Mouse (Mus musculus): ENCODE measurements around the gene Ky. TPM values are rescaled to one million over a fixed set of nuclear protein-coding genes. Genes with fewer than 3 reads are reported as not detected.
A peak's percentile ranks its signal among the peaks of the same experiment; 100 is the strongest.

The Ky gene
- polyA plus RNA-seq, 1 experiment, result 2.1 TPM

GRCm38 (mm10) chr9:102502015-102502633, 3.4 kb upstream of the Ky start:
- TF ChIP-seq POLR2A (IDR thresholded peaks at IDR 0.05; ENCODE audit: low read depth, low read length), result no peak
- TF ChIP-seq CTCF (IDR thresholded peaks at IDR 0.05; ENCODE audit: extremely low read depth, insufficient read length, insufficient replicate concordance, low read depth, low read length), result no peak
- Histone ChIP-seq H3K27ac (ENCODE audit: insufficient read depth, low read depth, low read length) (no peak overlapping the region), H3K27me3 (ENCODE audit: control insufficient read depth, insufficient read depth, low read length) (no peaks in the 10 kb centered on the region), H3K4me1 (ENCODE audit: control insufficient read depth, insufficient read depth, insufficient read length, low read length) (peaks cover 16% of the 10 kb centered on the region), H3K36me3 (ENCODE audit: control insufficient read depth, insufficient read depth, low read length) (no peaks in the 10 kb centered on the region), H3K4me3 (ENCODE audit: low read depth, low read length) (no peak overlapping the region)
- 24% methylated on average over 11 of the region's 11 CpGs for WGBS

DNA sequence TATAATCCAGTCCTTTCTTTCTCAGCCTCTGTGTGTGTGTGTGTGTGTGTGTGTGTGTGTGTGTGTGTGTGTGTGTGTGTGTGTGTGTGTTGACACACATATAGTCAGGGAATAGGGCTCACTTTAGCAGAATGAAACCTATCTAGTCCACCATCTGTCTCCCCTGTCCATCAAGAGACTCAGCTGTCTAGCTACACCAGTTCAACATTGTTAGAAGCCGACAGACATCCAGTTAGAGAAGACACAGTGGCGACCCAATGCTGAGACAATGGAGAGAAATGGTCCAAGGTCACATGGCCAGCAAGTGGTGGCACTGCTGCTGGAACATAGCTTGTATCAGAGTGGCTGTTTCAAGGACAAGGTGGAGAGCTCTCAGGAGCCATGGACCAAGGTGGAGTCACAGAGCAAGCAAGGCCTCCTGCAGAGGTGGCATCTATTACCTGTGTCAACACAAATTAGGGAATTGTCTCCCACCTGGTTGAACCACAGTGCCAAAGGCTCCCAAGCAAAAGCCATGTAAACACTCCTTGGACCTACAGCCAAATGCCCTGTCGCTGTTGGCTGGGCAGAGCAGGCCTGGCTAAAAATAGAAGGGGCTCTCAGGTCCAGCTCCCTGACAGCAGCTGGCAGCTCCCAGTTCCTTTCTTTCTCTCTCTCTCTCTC, 703 bp upstream of the Ky start:
- peaks cover 11% of the 10 kb centered on the region for H3K4me1 ChIP-seq (ENCODE audit: control insufficient read depth, insufficient read depth, insufficient read length, low read length)
- 68% methylated on average over 3 of the region's 3 CpGs for WGBS
- no peak overlapping the region for H3K27ac ChIP-seq (ENCODE audit: insufficient read depth, low read depth, low read length)
- no peaks in the 10 kb centered on the region for H3K36me3 ChIP-seq (ENCODE audit: control insufficient read depth, insufficient read depth, low read length)
- TF ChIP-seq CTCF (IDR thresholded peaks at IDR 0.05; ENCODE audit: extremely low read depth, insufficient read length, insufficient replicate concordance, low read depth, low read length), result no peak
- TF ChIP-seq POLR2A (IDR thresholded peaks at IDR 0.05; ENCODE audit: low read depth, low read length), result no peak
- H3K4me3 ChIP-seq (ENCODE audit: low read depth, low read length), result no peak overlapping the region
- no peaks in the 10 kb centered on the region for H3K27me3 ChIP-seq (ENCODE audit: control insufficient read depth, insufficient read depth, low read length)

GRCm38 (mm10) chr9:102508315-102508714, 2.8 kb downstream of the Ky start:
- H3K4me3 ChIP-seq (ENCODE audit: low read depth, low read length), result no peak overlapping the region
- no peak overlapping the region for H3K27ac ChIP-seq (ENCODE audit: insufficient read depth, low read depth, low read length)
- 89% methylated on average over 3 of the region's 3 CpGs for WGBS
- peaks cover 8% of the 10 kb centered on the region for H3K4me1 ChIP-seq (ENCODE audit: control insufficient read depth, insufficient read depth, insufficient read length, low read length)
- H3K27me3 ChIP-seq (ENCODE audit: control insufficient read depth, insufficient read depth, low read length), result no peaks in the 10 kb centered on the region
- H3K36me3 ChIP-seq (ENCODE audit: control insufficient read depth, insufficient read depth, low read length), result no peaks in the 10 kb centered on the region
- TF ChIP-seq POLR2A (IDR thresholded peaks at IDR 0.05; ENCODE audit: low read depth, low read length) (no peak), CTCF (IDR thresholded peaks at IDR 0.05; ENCODE audit: extremely low read depth, insufficient read length, insufficient replicate concordance, low read depth, low read length) (no peak)

DNA sequence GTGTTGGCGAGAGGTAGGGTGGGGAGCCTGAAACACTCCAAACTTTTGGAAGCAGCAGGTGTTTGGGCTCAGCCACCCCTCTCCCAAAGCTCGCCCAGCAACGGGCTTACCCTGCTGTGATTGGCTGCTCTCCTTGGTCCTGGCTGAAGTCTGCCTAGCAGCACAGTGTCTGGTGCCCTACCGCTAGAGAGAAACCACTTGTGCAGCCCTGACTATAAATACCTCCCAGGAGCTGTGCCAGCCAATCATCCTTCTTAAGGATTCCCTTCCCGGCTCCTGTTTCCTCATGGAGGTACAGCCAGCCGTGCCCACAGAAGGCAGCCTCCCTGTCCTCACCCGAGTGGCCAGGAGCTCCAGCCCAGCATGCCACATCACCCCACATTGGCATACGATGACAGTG, 5.9 kb downstream of the Ky start:
- H3K4me3 ChIP-seq (ENCODE audit: low read depth, low read length), result no peak overlapping the region
- 38% methylated on average over 8 of the region's 8 CpGs for WGBS
- H3K4me1 ChIP-seq (ENCODE audit: control insufficient read depth, insufficient read depth, insufficient read length, low read length), result peaks cover 5% of the 10 kb centered on the region; the same call in 1 of the 2 replicates
- H3K36me3 ChIP-seq (ENCODE audit: control insufficient read depth, insufficient read depth, low read length), result no peaks in the 10 kb centered on the region
- TF ChIP-seq POLR2A (IDR thresholded peaks at IDR 0.05; ENCODE audit: low read depth, low read length), result no peak
- no peaks in the 10 kb centered on the region for H3K27me3 ChIP-seq (ENCODE audit: control insufficient read depth, insufficient read depth, low read length)
- H3K27ac ChIP-seq (ENCODE audit: insufficient read depth, low read depth, low read length), result no peak overlapping the region

DNA sequence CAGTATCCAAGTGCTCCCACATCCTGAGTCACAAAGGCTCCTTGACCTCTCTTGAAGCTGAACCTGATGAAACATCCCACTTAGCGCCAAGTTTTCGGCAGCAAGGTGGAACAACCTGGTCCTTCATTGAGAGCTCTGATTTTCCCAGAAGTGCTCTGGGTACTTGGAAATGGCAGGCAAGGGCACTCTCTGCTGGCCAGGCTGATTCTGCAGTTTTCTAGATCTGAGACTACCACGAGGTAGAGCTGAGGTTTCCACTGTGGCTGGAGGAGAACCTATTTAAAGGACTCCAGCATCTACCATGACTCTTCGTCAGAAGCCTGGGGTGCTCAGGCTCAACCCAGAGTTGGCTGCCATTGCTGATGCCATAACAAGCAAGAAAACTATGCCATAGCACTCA, 8.0 kb downstream of the Ky start:
- Histone ChIP-seq H3K27me3 (ENCODE audit: control insufficient read depth, insufficient read depth, low read length) (no peaks in the 10 kb centered on the region), H3K4me3 (ENCODE audit: low read depth, low read length) (no peak overlapping the region), H3K4me1 (ENCODE audit: control insufficient read depth, insufficient read depth, insufficient read length, low read length) (peaks cover 5% of the 10 kb centered on the region; the same call in 1 of the 2 replicates), H3K36me3 (ENCODE audit: control insufficient read depth, insufficient read depth, low read length) (no peaks in the 10 kb centered on the region), H3K27ac (ENCODE audit: insufficient read depth, low read depth, low read length) (no peak overlapping the region)
- TF ChIP-seq POLR2A (IDR thresholded peaks at IDR 0.05; ENCODE audit: low read depth, low read length), result no peak
- TF ChIP-seq CTCF (IDR thresholded peaks at IDR 0.05; ENCODE audit: extremely low read depth, insufficient read length, insufficient replicate concordance, low read depth, low read length), result peak; percentile 34; the same call in 1 of the 2 replicates
- 70% methylated on average over 4 of the region's 4 CpGs for WGBS

DNA sequence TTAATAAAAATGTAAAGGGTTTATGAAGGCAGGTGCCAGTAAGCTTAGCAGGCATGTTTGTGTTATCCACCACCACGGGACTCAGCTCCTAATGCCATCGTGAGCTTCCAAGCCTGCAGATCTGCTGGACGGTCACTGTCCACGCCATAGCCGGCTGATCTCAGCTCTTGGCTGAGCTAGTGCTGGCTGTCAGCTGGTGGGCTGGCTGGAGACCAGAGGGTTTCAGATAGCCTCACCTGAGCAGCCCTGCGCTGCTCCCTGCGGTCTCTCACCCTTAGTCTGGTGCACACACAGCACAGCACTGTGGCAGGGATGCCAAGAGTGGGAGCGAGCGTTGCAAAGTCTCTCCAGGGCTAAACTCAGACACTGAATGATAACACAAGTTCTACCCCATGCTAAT, 12.9 kb downstream of the Ky start:
- Histone ChIP-seq H3K27me3 (ENCODE audit: control insufficient read depth, insufficient read depth, low read length) (no peaks in the 10 kb centered on the region), H3K4me3 (ENCODE audit: low read depth, low read length) (no peak overlapping the region), H3K4me1 (ENCODE audit: control insufficient read depth, insufficient read depth, insufficient read length, low read length) (peaks cover 5% of the 10 kb centered on the region; the same call in 1 of the 2 replicates), H3K27ac (ENCODE audit: insufficient read depth, low read depth, low read length) (no peak overlapping the region), H3K36me3 (ENCODE audit: control insufficient read depth, insufficient read depth, low read length) (no peaks in the 10 kb centered on the region)
- no peak for TF ChIP-seq POLR2A (IDR thresholded peaks at IDR 0.05; ENCODE audit: low read depth, low read length)
- no peak for TF ChIP-seq CTCF (IDR thresholded peaks at IDR 0.05; ENCODE audit: extremely low read depth, insufficient read length, insufficient replicate concordance, low read depth, low read length)
- 90% methylated on average over 9 of the region's 9 CpGs for WGBS

- Histone ChIP-seq H3K36me3 (ENCODE audit: control insufficient read depth, insufficient read depth, low read length) (no peaks in the 10 kb centered on the region), H3K4me1 (ENCODE audit: control insufficient read depth, insufficient read depth, insufficient read length, low read length) (no peaks in the 10 kb centered on the region), H3K27ac (ENCODE audit: insufficient read depth, low read depth, low read length) (no peak overlapping the region), H3K4me3 (ENCODE audit: low read depth, low read length) (no peak overlapping the region), H3K27me3 (ENCODE audit: control insufficient read depth, insufficient read depth, low read length) (no peaks in the 10 kb centered on the region)
- 81% methylated on average over 4 of the region's 4 CpGs for WGBS
- TF ChIP-seq CTCF (IDR thresholded peaks at IDR 0.05; ENCODE audit: extremely low read depth, insufficient read length, insufficient replicate concordance, low read depth, low read length) (no peak), POLR2A (IDR thresholded peaks at IDR 0.05; ENCODE audit: low read depth, low read length) (no peak)
Observed at GRCm38 (mm10) chr9:102521396-102521795, 15.8 kb downstream of the Ky start.

Measured in small intestine, adult 2 months (tissue).